25 mouse cellular contexts compared by ENCODE assay signal in genomic region chr11:104537945-104538555, GRCm38 (mm10). TPM values are rescaled to one million over a fixed set of nuclear protein-coding genes. Genes with fewer than 3 reads are reported as not detected.
DNase-seq lines count a peak whose midpoint lies in the region; ATAC-seq lines count a peak whose summit lies in the region.
"Had no signal": no experiment of that assay in that cellular context is flagged by ENCODE, and none has a peak within 500 bp of the region (broad histone marks: within the 10 kb centered on the region; RNA-seq: fewer than 3 reads in every experiment).

No protein-coding gene starts in this region.

- no peaks in the 10 kb centered on the region for H3K9me3 ChIP-seq in liver, embryonic 13.5 days (replicated peaks)
- H3K9me3 ChIP-seq in liver, embryonic 16.5 days (replicated peaks; ENCODE audit: control insufficient read depth, low read length): no peaks in the 10 kb centered on the region
- H3K9me3 ChIP-seq: heart, embryonic 12.5 days; heart, embryonic 15.5 days; hindbrain, embryonic 10.5 days; hindbrain, embryonic 13.5 days had no signal

- DNase-seq in liver, embryonic 13.5 days: no peak
- no peak for DNase-seq in gastrocnemius, adult 8-10 months (ENCODE audit: low spot score in 2 of 2)
- no peak for DNase-seq in ovary, postnatal 36 days (ENCODE audit: low spot score)
- DNase-seq in frontal cortex, adult 2 months (ENCODE audit: extremely low spot score in 1 of 2, low spot score in 1 of 2): no peak
- DNase-seq: adrenal gland, adult 8-10 months; adrenal gland, postnatal 25 days; cerebellum, adult 18-20 months; cerebellum, adult 9-10 months; cerebellum, postnatal 14 days; forebrain, postnatal 0 days; gastrocnemius, postnatal 14 days; heart, adult 18-20 months; heart, postnatal 10 days; heart, postnatal 36 days had no signal

- no peak overlapping the region for H3K4me3 ChIP-seq in liver, embryonic 13.5 days (replicated peaks)
- H3K4me3 ChIP-seq in liver, embryonic 16.5 days (ENCODE audit: low read depth, low read length): no peak overlapping the region
- H3K4me3 ChIP-seq: heart, embryonic 12.5 days; heart, embryonic 15.5 days; hindbrain, embryonic 10.5 days; hindbrain, embryonic 13.5 days had no signal

- no peak overlapping the region for H3K9ac ChIP-seq in liver, embryonic 13.5 days
- 0 out of 2 replicates have a peak overlapping the region, but pooled peaks have one; percentile 34 for H3K9ac ChIP-seq in liver, embryonic 16.5 days (ENCODE audit: low read depth, low read length)
- H3K9ac ChIP-seq: forebrain, postnatal 0 days; heart, embryonic 12.5 days; heart, embryonic 15.5 days; hindbrain, embryonic 13.5 days had no signal

- H3K4me1 ChIP-seq in liver, embryonic 13.5 days (replicated peaks): peaks cover 61% of the 10 kb centered on the region
- H3K4me1 ChIP-seq in liver, embryonic 16.5 days (ENCODE audit: control insufficient read depth, low read depth, low read length): peaks cover 19% of the 10 kb centered on the region
- H3K4me1 ChIP-seq: heart, embryonic 15.5 days; hindbrain, embryonic 10.5 days; hindbrain, embryonic 13.5 days had no signal

- H3K27ac ChIP-seq in liver, embryonic 13.5 days: peak overlapping the region; percentile 50
- H3K27ac ChIP-seq in liver, embryonic 16.5 days (ENCODE audit: low read length): no peak overlapping the region
- H3K27ac ChIP-seq: heart, embryonic 15.5 days; hindbrain, embryonic 10.5 days; hindbrain, embryonic 13.5 days had no signal

- peaks cover 44% of the 10 kb centered on the region for H3K36me3 ChIP-seq in liver, embryonic 13.5 days
- peaks cover 3% of the 10 kb centered on the region for H3K36me3 ChIP-seq in liver, embryonic 16.5 days (ENCODE audit: control insufficient read depth, insufficient read depth)

- WGBS in liver, embryonic 13.5 days (ENCODE audit: insufficient replicate concordance): 19% methylated on average over 2 of the region's 2 CpGs
- 23% methylated on average over 2 of the region's 2 CpGs for WGBS in liver, embryonic 16.5 days (ENCODE audit: insufficient replicate concordance)

- H3K4me2 ChIP-seq in liver, embryonic 13.5 days: peak overlapping the region; percentile 34; the same call in 1 of the 2 replicates
- peak overlapping the region; percentile 39 for H3K4me2 ChIP-seq in liver, embryonic 16.5 days (ENCODE audit: low read depth, low read length)
- H3K4me2 ChIP-seq: heart, embryonic 12.5 days; heart, embryonic 15.5 days; hindbrain, embryonic 13.5 days had no signal

- H3K27me3 ChIP-seq in liver, embryonic 13.5 days: no peaks in the 10 kb centered on the region
- H3K27me3 ChIP-seq in liver, embryonic 16.5 days (ENCODE audit: control insufficient read depth, insufficient read depth, low read depth, low read length): no peaks in the 10 kb centered on the region
- H3K27me3 ChIP-seq: heart, embryonic 12.5 days; heart, embryonic 15.5 days; hindbrain, embryonic 13.5 days had no signal

- ATAC-seq in erythroid progenitor cell, adult 5-6 weeks (replicated peaks; ENCODE audit: low FRiP score, poor library complexity, severe bottlenecking): 0 out of 2 replicates have a peak, but pooled peaks have one; percentile 54
- ATAC-seq in liver, embryonic 13.5 days (ENCODE audit: low read depth): peak; percentile 70
- peak; percentile 66 for ATAC-seq in liver, embryonic 16.5 days (ENCODE audit: low read depth)
- ATAC-seq in megakaryocyte-erythroid progenitor cell, adult 5-6 weeks (replicated peaks; ENCODE audit: low FRiP score, low TSS enrichment, poor library complexity, severe bottlenecking): peak; percentile 56; the same call in 1 of the 2 replicates
- ATAC-seq: activated CD4-positive, CD25-positive, alpha-beta regulatory T cell, adult 4 months; CD4-positive, CD25-positive, alpha-beta regulatory T cell, adult 4 months; forebrain, embryonic 14.5 days; forebrain, postnatal 0 days; hindbrain, embryonic 16.5 days had no signal

RNA-seq across cellular contexts. Expression of gene Cdc27, which starts 12.4 kb away (rescaled TPM):
- total RNA-seq in erythroid progenitor cell, adult 5-6 weeks (2015; ENCODE audit: low replicate concordance): 76.0 and 78.4 TPM in 2 replicates
- total RNA-seq in erythroid progenitor cell, adult 5-6 weeks (2017; ENCODE audit: low replicate concordance): 78.0 and 116 TPM in 2 replicates
- 22.9 and 29.4 TPM in 2 replicates for polyA plus RNA-seq in liver, embryonic 13.5 days (2015; fragmentation: Nextera tagmentation; extraction: Ambion mirVana)
- 17.5 and 18.1 TPM in 2 replicates for polyA plus RNA-seq in liver, embryonic 16.5 days (2015; fragmentation: Nextera tagmentation; extraction: Ambion mirVana)
- total RNA-seq in megakaryocyte-erythroid progenitor cell, adult 5-6 weeks (2014; fragmentation: Nextera tagmentation): 48.1 and 55.5 TPM in 2 replicates
- 60.2 and 67.4 TPM in 2 replicates for total RNA-seq in megakaryocyte-erythroid progenitor cell, adult 5-6 weeks (2017)
- 10 to 100 TPM; 27.6 to 31.0 (median 29.0) TPM for total RNA-seq in gastrocnemius, adult 8-10 months (2022)
- 22.7 and 25.6 TPM in 2 replicates for polyA plus RNA-seq in frontal cortex, adult 2 months (2012; rRNA removed)

RNA-seq across cellular contexts. Expression of gene Myl4, which starts 12.4 kb away (rescaled TPM):
- 5.9 and 21.6 TPM in 2 replicates for total RNA-seq in erythroid progenitor cell, adult 5-6 weeks (2015; ENCODE audit: low replicate concordance)
- 0.68 and 7.3 TPM in 2 replicates for total RNA-seq in erythroid progenitor cell, adult 5-6 weeks (2017; ENCODE audit: low replicate concordance)
- 4.6 and 4.9 TPM in 2 replicates for polyA plus RNA-seq in liver, embryonic 13.5 days (2015; fragmentation: Nextera tagmentation; extraction: Ambion mirVana)
- polyA plus RNA-seq in liver, embryonic 16.5 days (2015; fragmentation: Nextera tagmentation; extraction: Ambion mirVana): 6.0 and 8.7 TPM in 2 replicates
- total RNA-seq in megakaryocyte-erythroid progenitor cell, adult 5-6 weeks (2014; fragmentation: Nextera tagmentation): 1.4 and 2.5 TPM in 2 replicates
- total RNA-seq in megakaryocyte-erythroid progenitor cell, adult 5-6 weeks (2017): not detected in 2 replicates
- 1 to 10 TPM; 7.5 to 9.2 (median 8.3) TPM for total RNA-seq in gastrocnemius, adult 8-10 months (2022)
- 33.7 and 50.9 TPM in 2 replicates for polyA plus RNA-seq in frontal cortex, adult 2 months (2012; rRNA removed)
